Mouse (Mus musculus) heart, postnatal 0 days (tissue): ENCODE data around the gene Gm20696. TPM values are rescaled to one million over a fixed set of nuclear protein-coding genes. Genes with fewer than 3 reads are reported as not detected.

Source experiments
- ATAC-seq: fragments of 200-750 bp; cut with Nextera tagmentation; 2 replicates; pipeline ENCODE4 v1.8.0; 2017; ENCODE audit warnings: low read depth, moderate number of reproducible peaks, moderate library complexity; ENCODE audit not compliant: insufficient read depth
- DNase-seq: peaks from one replicate; pipeline ENCODE4 v3.0.0-alpha.2; 2016; ENCODE audit warnings: low spot score
- H3K27ac ChIP-seq: fragments of 300-500 bp; sonication (generic); 2 replicates; pipeline ENCODE4 v1.5.1; 2014; ENCODE audit warnings: low read depth, mild to moderate bottlenecking
- H3K27me3 ChIP-seq: fragments of 300-500 bp; sonication (generic); 2 replicates; pipeline ENCODE4 v1.6.1; 2014; ENCODE audit warnings: low read length, mixed read lengths; ENCODE audit not compliant: control insufficient read depth, insufficient read depth
- H3K36me3 ChIP-seq: fragments of 300-500 bp; sonication (generic); replicated peaks from 2 replicates; pipeline ENCODE4 v1.6.1; 2014; ENCODE audit warnings: low read length, mixed read lengths; ENCODE audit not compliant: control insufficient read depth, insufficient read depth
- H3K4me1 ChIP-seq: fragments of 300-500 bp; sonication (generic); 2 replicates; pipeline ENCODE4 v1.6.1; 2014; ENCODE audit warnings: antibody characterized with exemption; ENCODE audit not compliant: control insufficient read depth, insufficient read depth
- H3K4me2 ChIP-seq: fragments of 300-500 bp; sonication (generic); 2 replicates; pipeline ENCODE4 v1.6.1; 2014; ENCODE audit warnings: low read depth, mild to moderate bottlenecking, low read length, moderate library complexity
- H3K4me3 ChIP-seq: fragments of 300-500 bp; sonication (generic); 2 replicates; pipeline ENCODE4 v1.5.1; 2014; ENCODE audit warnings: low read depth, low read length
- H3K9ac ChIP-seq: fragments of 300-500 bp; sonication (generic); replicated peaks from 2 replicates; pipeline ENCODE4 v1.6.1; 2014; ENCODE audit warnings: low read depth, low read length, mixed read lengths
- H3K9me3 ChIP-seq: fragments of 300-500 bp; sonication (generic); replicated peaks from 2 replicates; pipeline ENCODE4 v1.6.1; 2016; ENCODE audit warnings: low read length; ENCODE audit not compliant: control insufficient read depth
- CTCF ChIP-seq: IDR thresholded peaks from 2 replicates; pipeline ENCODE4 v1.5.1; 2016; ENCODE audit warnings: antibody characterized with exemption, control low read depth, low read depth
- EP300 ChIP-seq: IDR thresholded peaks from 2 replicates; pipeline ENCODE4 v1.6.1; 2016; ENCODE audit warnings: antibody characterized with exemption, low read depth
- WGBS: fragments of 180-500 bp; shearing (Covaris S2); extraction: QIAGEN DNeasy Blood & Tissue Kit; methylation state at CpG from one replicate; pipeline ENCODE4 v1.1.7; 2014; 5-methylcytosine and 5-hydroxymethylcytosine counted together
- polyA plus RNA-seq: library from polyadenylated mRNA; unstranded; fragments of >200 nt; fragmentation: Nextera tagmentation; extraction: Ambion mirVana; gene quantifications from 2 replicates; pipeline ENCODE4 v1.2.1, GENCODE M21; 2015
- total RNA-seq: library from RNA; depleted of rRNA; stranded (reverse); fragments of >200 nt; gene quantifications from 2 replicates; pipeline ENCODE4 v1.2.3, GENCODE M21; 2014; ENCODE audit warnings: low replicate concordance

Gm20696 gene
- total and polyA plus RNA-seq, 2 experiments from 2014 or later, result 0.95 to 2.0 TPM

DNA sequence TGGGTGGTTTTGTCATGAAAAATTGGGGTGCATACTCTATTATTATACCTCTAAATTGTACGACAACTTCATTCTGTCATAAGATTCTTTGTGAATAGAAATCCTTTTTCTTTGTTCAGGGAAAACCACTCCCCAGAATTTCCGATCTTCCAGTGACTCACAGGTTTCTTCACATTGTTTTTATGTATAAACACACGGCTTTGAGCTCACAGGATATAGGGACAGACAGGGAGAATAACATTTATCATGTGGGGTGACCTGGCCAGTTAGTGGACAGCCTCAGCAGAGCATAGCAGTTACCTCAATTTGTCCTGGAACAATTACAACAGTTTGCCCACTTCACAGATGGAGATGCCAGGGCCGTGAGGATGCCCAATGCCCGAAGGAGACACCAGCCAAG lies 109.6 kb downstream of the Gm20696 start:
- Histone ChIP-seq H3K4me3 (no peak overlapping the region), H3K9me3 (no peaks in the 10 kb centered on the region), H3K4me1 (no peaks in the 10 kb centered on the region), H3K27me3 (no peaks in the 10 kb centered on the region), H3K9ac (no peak overlapping the region), H3K27ac (no peak overlapping the region), H3K4me2 (no peak overlapping the region), H3K36me3 (no peaks in the 10 kb centered on the region)
- TF ChIP-seq EP300 (no peak), CTCF (no peak)
- ATAC-seq (no peak), DNase-seq (no peak)
- 76% methylated on average over 5 of the region's 5 CpGs for WGBS

DNA sequence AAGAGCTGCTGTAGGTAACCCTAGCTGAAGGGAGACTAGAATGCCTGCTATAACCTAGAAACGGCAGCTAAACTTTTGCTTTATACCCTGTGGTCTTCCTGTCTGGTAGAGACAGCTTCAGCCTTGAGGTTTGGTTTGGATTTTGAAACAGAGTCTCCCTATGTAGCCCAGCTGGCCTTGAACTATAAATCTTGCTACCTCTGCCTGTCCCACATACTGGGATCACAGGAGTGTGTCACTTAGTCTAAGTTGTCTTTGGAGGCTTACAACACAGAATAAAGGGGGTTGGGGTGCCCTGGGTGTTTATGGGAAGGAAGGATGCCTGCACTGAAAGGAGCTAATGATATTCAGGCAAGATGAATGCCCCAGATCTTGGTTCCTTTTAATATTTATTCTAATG lies 113.8 kb downstream of the Gm20696 start:
- H3K27ac ChIP-seq, result no peak overlapping the region
- H3K36me3 ChIP-seq, result no peaks in the 10 kb centered on the region
- peaks cover 11% of the 10 kb centered on the region; the same call in 1 of the 2 replicates for H3K9me3 ChIP-seq
- no peak for DNase-seq
- WGBS, result 74% methylated on average over 1 of the region's 1 CpGs
- H3K9ac ChIP-seq, result no peak overlapping the region
- H3K4me1 ChIP-seq, result no peaks in the 10 kb centered on the region
- H3K4me3 ChIP-seq, result no peak overlapping the region
- H3K4me2 ChIP-seq, result no peak overlapping the region
- no peak for TF ChIP-seq CTCF
- TF ChIP-seq EP300, result no peak
- ATAC-seq, result no peak
- H3K27me3 ChIP-seq, result no peaks in the 10 kb centered on the region

DNA sequence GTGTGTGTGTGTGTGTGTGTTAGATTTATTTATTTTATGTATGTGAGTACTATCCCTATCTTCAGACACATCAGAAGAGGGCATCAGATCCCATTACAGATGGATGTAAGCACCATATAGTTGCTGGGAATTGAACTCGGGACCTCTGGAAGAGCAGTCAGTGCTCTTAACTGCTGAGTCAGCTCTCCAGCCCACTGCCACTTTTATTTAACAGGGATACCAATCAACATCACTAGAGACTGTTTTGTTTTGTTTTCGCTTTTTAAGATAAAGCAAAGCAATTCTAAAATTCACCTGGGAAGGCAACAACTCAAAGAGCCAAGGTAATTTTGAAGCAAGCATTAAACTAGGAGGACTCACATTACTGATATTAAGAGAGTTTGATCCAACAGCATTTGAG lies 120.2 kb downstream of the Gm20696 start:
- TF ChIP-seq EP300, result no peak
- TF ChIP-seq CTCF, result no peak
- DNase-seq, result no peak
- H3K4me3 ChIP-seq, result no peak overlapping the region
- H3K27ac ChIP-seq, result no peak overlapping the region
- H3K9me3 ChIP-seq, result peaks cover 11% of the 10 kb centered on the region; the same call in 1 of the 2 replicates
- no peaks in the 10 kb centered on the region for H3K27me3 ChIP-seq
- no peaks in the 10 kb centered on the region for H3K36me3 ChIP-seq
- no peak for ATAC-seq
- H3K9ac ChIP-seq, result no peak overlapping the region
- no peaks in the 10 kb centered on the region for H3K4me1 ChIP-seq
- 86% methylated on average over 2 of the region's 2 CpGs for WGBS
- no peak overlapping the region for H3K4me2 ChIP-seq

DNA sequence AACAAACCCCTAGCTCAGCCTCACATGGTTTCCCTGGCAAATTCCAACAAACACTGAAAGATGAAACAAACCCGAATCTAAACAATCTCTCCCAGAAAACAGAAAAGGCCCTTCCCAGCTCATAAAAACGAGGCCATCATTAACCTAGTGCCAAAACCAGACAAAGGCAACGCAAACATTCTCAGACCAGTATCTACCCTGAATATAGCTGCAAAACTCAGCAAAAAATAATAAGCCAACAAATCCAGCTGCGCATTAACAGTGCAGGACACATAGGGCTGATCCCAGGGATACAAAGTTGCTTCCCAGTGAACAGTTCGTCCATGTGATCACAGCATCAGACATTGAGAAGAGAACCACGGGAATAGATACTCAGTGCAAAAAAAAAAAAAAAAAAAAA lies 121.2 kb downstream of the Gm20696 start:
- H3K4me2 ChIP-seq, result no peak overlapping the region
- no peaks in the 10 kb centered on the region for H3K36me3 ChIP-seq
- DNase-seq (no peak), ATAC-seq (no peak)
- H3K4me1 ChIP-seq, result no peaks in the 10 kb centered on the region
- no peaks in the 10 kb centered on the region for H3K27me3 ChIP-seq
- TF ChIP-seq CTCF, result no peak
- TF ChIP-seq EP300, result no peak
- no peak overlapping the region for H3K27ac ChIP-seq
- 73% methylated on average over 6 of the region's 6 CpGs for whole genome bisulfite sequencing
- no peak overlapping the region for H3K9ac ChIP-seq
- H3K4me3 ChIP-seq, result no peak overlapping the region
- peaks cover 11% of the 10 kb centered on the region; the same call in 1 of the 2 replicates for H3K9me3 ChIP-seq

DNA sequence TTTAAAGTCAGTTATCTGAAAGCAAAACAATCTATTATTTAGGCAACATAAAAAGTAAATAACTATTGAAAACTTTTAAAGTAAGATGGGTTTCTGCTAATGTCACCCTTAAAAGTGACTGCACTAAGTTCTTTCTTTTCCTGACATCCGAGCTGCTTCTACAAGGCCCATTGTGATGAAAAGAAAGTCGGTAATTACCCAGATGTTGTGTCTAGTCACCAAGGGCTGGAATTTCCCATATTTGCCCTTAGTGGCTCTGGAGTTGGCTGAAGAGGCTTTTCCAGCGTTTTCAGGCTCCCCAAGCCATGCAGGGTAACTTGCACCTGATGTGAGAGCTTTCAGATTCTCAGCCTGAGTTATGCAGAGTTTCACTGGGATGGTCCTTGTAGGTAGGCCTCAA lies 125.5 kb downstream of the Gm20696 start:
- Histone ChIP-seq H3K9me3 (no peaks in the 10 kb centered on the region), H3K9ac (no peak overlapping the region), H3K36me3 (no peaks in the 10 kb centered on the region), H3K27ac (no peak overlapping the region), H3K4me3 (no peak overlapping the region), H3K27me3 (no peaks in the 10 kb centered on the region), H3K4me1 (no peaks in the 10 kb centered on the region), H3K4me2 (no peak overlapping the region)
- TF ChIP-seq CTCF (no peak), EP300 (no peak)
- ATAC-seq (no peak), DNase-seq (no peak)
- WGBS, result 56% methylated on average over 3 of the region's 3 CpGs

DNA sequence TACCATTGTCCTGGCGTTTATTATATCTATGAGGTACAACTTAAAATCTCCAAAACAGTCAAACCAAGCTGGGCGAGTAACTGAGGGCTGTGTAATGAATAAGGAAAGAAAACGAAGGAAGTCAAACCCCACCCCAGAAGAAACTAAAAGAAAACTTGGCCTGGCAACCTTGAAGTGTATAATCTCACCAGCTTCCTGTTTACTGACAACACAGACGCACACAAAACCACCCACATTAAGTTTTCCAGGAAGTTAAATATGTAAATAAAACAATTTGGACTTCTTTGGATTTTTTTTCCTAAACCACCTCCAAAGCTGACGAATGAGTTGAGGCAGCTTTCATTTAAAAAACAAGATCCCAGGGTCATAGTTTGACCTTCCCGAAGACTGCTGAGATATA lies 125.9 kb downstream of the Gm20696 start:
- TF ChIP-seq EP300, result no peak

More for the DNA sequence above, 125.9 kb downstream of the Gm20696 start:
- 60% methylated on average over 6 of the region's 6 CpGs for WGBS
- H3K4me2 ChIP-seq, result no peak overlapping the region
- DNase-seq (no peak), ATAC-seq (no peak)
- no peaks in the 10 kb centered on the region for H3K36me3 ChIP-seq
- no peak overlapping the region for H3K9ac ChIP-seq
- H3K27ac ChIP-seq, result no peak overlapping the region
- H3K4me3 ChIP-seq, result no peak overlapping the region
- H3K9me3 ChIP-seq, result no peaks in the 10 kb centered on the region
- no peaks in the 10 kb centered on the region for H3K4me1 ChIP-seq
- no peaks in the 10 kb centered on the region for H3K27me3 ChIP-seq
